Mouse (Mus musculus) MN1 (cell line): ENCODE data around the gene Thpo.

ENCODE experiments used
- DNase-seq: peaks from one replicate; pipeline ENCODE4 v3.0.0-alpha.2; 2016; ENCODE audit warnings: low spot score

Thpo gene

GRCm38 (mm10) chr16:20724338-20724748 is 10.0 kb downstream of the Thpo start:
- DNase-seq = peak; percentile 71

- DNase-seq = no peak
Observed at GRCm38 (mm10) chr16:20723247-20723646, 11.1 kb downstream of the Thpo start.

- DNase-seq = no peak
Observed at GRCm38 (mm10) chr16:20722736-20723135, 11.6 kb downstream of the Thpo start.

GRCm38 (mm10) chr16:20721808-20722207 is 12.5 kb downstream of the Thpo start:
- DNase-seq = no peak

GRCm38 (mm10) chr16:20717978-20718670 is 16.2 kb downstream of the Thpo start:
- no peak for DNase-seq

GRCm38 (mm10) chr16:20717181-20717977 is 16.9 kb downstream of the Thpo start, which contains the start of the genes Polr2h and Clcn2:
Gene Polr2h, plus strand, starts transcription at chr16:20717665.
Gene Clcn2, minus strand, starts transcription at chr16:20717746.
- DNase-seq = peak; percentile 98

- DNase-seq = no peak
Observed at GRCm38 (mm10) chr16:20716841-20717180, 17.5 kb downstream of the Thpo start.

- DNase-seq = peak; percentile 83
Observed at GRCm38 (mm10) chr16:20715976-20716840, 18.1 kb downstream of the Thpo start.

- peak; percentile 30 for DNase-seq
Observed at GRCm38 (mm10) chr16:20715566-20715965, 18.7 kb downstream of the Thpo start.

- DNase-seq = no peak
Observed at GRCm38 (mm10) chr16:20715161-20715560, 19.1 kb downstream of the Thpo start.

GRCm38 (mm10) chr16:20714307-20715080 is 19.8 kb downstream of the Thpo start:
- DNase-seq = no peak

- no peak for DNase-seq
Observed at GRCm38 (mm10) chr16:20712889-20713288, 21.4 kb downstream of the Thpo start.

- no peak for DNase-seq
Observed at GRCm38 (mm10) chr16:20712190-20712589, 22.1 kb downstream of the Thpo start.

- no peak for DNase-seq
Observed at GRCm38 (mm10) chr16:20710810-20711209, 23.5 kb downstream of the Thpo start.

GRCm38 (mm10) chr16:20710370-20710769 is 23.9 kb downstream of the Thpo start:
- DNase-seq = no peak

GRCm38 (mm10) chr16:20708939-20709734 is 25.2 kb downstream of the Thpo start:
- no peak for DNase-seq

GRCm38 (mm10) chr16:20708220-20708938 is 25.9 kb downstream of the Thpo start:
- DNase-seq = no peak

- DNase-seq = peak; percentile 54
Observed at GRCm38 (mm10) chr16:20706407-20707055, 27.8 kb downstream of the Thpo start.

GRCm38 (mm10) chr16:20705786-20706185 is 28.5 kb downstream of the Thpo start:
- DNase-seq = peak; percentile 43
